Mouse (Mus musculus): ENCODE measurements at regions not wholly inside any gene's neighbourhood (a gene's known extent, or its start where the extent isn't known, plus 50 kb on each side); places are given as distances from the start of the nearest gene placed in this dataset.

GRCm38 (mm10) chr13:60545999-60546733 lies 55.6 kb upstream of the Dapk1 start:
- no peak overlapping the region for H3K4me3 ChIP-seq (ENCODE audit: low read length)
- no peak overlapping the region for H3K4me2 ChIP-seq (ENCODE audit: low read depth, low read length)
- no peak overlapping the region for H3K9ac ChIP-seq (replicated peaks; ENCODE audit: low read length)
- no peaks in the 10 kb centered on the region for H3K9me3 ChIP-seq (ENCODE audit: low read length)
- H3K36me3 ChIP-seq (ENCODE audit: insufficient read depth, low read length), result no peaks in the 10 kb centered on the region
- no peaks in the 10 kb centered on the region for H3K27me3 ChIP-seq (ENCODE audit: insufficient read depth, low read length)
- TF ChIP-seq CTCF (IDR thresholded peaks at IDR 0.05; ENCODE audit: low read depth), result no peak
- DNase-seq (ENCODE audit: low spot score) (no peak), ATAC-seq (no peak)
- WGBS, result 60% methylated on average over 2 of the region's 2 CpGs
- H3K27ac ChIP-seq, result no peak overlapping the region
- H3K4me1 ChIP-seq (ENCODE audit: insufficient read depth, low read length), result 0 out of 2 replicates have a peak, but pooled peaks cover 3% of the 10 kb centered on the region

Small RNA genes in the stretch of these regions (microRNA-seq; reads per million reads assigned to microRNA genes)
- 0 reads per million in 2 experiments for gene Gm24999
- 0 reads per million in 2 experiments for gene Gm25000

All from hindbrain, postnatal 0 days (tissue).